Mouse (Mus musculus) bone marrow, adult 2 months (tissue): ENCODE results near the gene Extl1. TPM values are rescaled to one million over a fixed set of nuclear protein-coding genes. Genes with fewer than 3 reads are reported as not detected.

Experiments used
- H3K27ac ChIP-seq: fragments of 200-500 bp; 2 replicates; pipeline ENCODE4 v1.5.1; 2012; ENCODE audit warnings: low read depth, mild to moderate bottlenecking, control low read depth, inconsistent platforms, low read length; ENCODE audit not compliant: control insufficient read depth, poor library complexity, insufficient read depth
- H3K4me1 ChIP-seq: fragments of 200-500 bp; 2 replicates; pipeline ENCODE4 v1.6.1; 2011; ENCODE audit warnings: low read length; ENCODE audit not compliant: control insufficient read depth, insufficient read depth
- H3K4me3 ChIP-seq: fragments of 200-500 bp; replicated peaks from 2 replicates; pipeline ENCODE3; 2011; ENCODE audit warnings: mild to moderate bottlenecking, low read depth, low read length, control low read depth; ENCODE audit not compliant: control insufficient read depth
- CTCF ChIP-seq: fragments of 200-500 bp; IDR thresholded peaks from 2 replicates; pipeline ENCODE4 v1.5.1; 2011; ENCODE audit warnings: low read length, control low read depth; ENCODE audit not compliant: control insufficient read depth, insufficient read depth
- POLR2A ChIP-seq: fragments of 200-500 bp; IDR thresholded peaks from 2 replicates; pipeline ENCODE4 v1.6.1; 2011; ENCODE audit warnings: low read depth, mild to moderate bottlenecking, control low read depth, low read length, borderline replicate concordance; ENCODE audit not compliant: control insufficient read depth
- WGBS: fragments of 180-500 bp; shearing (Covaris S2); methylation state at CpG from one replicate; pipeline ENCODE4 v1.1.7; 2018; 5-methylcytosine and 5-hydroxymethylcytosine counted together
- polyA plus RNA-seq: library from polyadenylated mRNA; stranded (reverse); fragments of >200 nt; gene quantifications from 2 replicates; pipeline ENCODE4 v1.2.4, GENCODE M21; 2011; ENCODE audit warnings: low replicate concordance; ENCODE audit not compliant: missing spikeins, insufficient read depth, insufficient read length

The Extl1 gene
- polyA plus RNA-seq, 1 experiment, result 3.3 TPM

DNA sequence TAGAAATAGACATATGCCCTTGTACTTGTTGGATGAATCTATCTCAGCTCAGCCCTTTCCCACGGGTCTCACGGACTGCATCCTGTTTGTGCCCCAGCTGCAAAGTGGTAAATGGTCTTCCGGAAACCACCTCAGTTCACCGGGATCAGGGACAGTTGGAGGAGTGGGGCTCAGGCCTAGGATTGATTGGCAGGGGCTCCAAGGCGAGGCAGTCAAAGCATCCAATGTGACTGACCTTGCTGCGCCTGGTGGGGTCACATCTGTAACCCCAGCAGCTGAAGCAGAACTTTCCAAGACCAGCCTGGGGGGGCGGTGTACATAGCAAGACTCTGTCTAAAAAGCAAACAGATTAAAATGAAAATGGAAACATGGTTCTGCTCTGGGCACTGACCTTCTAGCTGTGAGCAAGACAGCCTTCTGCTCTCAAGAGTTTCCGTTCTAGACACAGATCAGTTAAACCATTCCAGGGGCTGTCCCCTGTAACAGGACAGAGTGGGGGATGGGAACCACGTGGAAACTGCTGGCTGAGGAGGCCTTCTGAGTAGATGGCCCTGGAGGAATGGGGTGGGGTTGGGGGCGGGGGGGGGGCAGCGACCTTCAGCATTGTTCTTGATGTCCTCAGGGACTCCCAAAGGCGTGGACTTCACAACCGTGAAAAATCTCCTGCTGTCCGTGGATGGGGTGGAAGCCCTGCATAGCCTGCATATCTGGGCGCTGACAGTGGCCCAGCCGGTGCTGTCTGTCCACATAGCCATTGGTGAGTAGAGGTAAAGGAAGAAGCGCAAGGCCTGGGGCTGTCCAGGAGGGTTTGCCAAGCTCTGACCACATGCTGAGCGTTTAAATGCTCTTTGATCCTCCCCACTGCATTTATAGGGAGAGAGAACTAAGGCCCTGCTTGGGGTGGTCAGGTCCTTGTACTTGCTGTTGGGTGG lies 32.1 kb downstream of the Extl1 start:
- Histone ChIP-seq H3K4me3 (no peak overlapping the region), H3K27ac (no peak overlapping the region), H3K4me1 (no peaks in the 10 kb centered on the region)
- TF ChIP-seq POLR2A, result no peak
- TF ChIP-seq CTCF, result no peak
- 60% methylated on average over 18 of the region's 18 CpGs for WGBS

DNA sequence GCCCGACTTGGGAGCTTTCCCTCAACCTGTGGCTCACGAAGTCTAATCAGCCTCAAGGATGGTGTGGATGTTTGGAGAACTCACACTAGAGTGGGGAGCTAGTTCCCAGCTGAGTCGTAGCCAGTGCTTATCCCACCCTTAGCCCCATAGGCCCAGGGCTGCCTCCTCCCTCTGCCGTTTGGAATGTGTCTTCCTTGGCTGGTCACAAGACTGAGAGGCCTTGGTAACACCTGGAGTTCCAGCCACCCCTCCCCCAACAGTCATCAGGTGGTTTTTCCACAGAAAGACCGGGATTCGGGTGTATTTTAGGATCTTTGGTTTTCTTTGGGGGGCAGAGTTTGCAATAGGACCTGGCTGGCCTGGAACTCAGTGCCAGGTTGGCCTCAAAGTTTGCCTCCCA lies 33.0 kb downstream of the Extl1 start:
- no peak for TF ChIP-seq POLR2A
- no peaks in the 10 kb centered on the region for H3K4me1 ChIP-seq
- WGBS, result 78% methylated on average over 6 of the region's 6 CpGs
- H3K4me3 ChIP-seq, result no peak overlapping the region
- H3K27ac ChIP-seq, result no peak overlapping the region

DNA sequence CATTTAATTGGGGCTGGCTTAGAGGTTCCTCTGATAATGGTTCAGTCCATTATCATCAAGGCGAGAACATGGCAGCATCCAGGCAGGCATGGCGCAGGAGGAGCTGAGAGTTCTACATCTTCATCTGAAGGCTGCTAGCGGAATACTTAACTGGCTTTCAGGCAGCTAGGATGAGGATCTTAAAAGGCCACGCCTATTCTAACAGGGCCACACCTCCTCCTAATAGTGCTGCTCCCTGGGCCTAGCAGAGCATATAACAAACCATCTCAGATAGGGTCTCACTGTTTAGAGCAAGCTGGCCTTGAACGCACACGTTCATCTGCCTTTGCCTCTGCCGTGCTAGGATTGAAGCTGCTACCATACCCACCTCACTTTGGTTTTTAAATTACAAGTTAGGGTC lies 33.8 kb downstream of the Extl1 start:
- Histone ChIP-seq H3K27ac (no peak overlapping the region), H3K4me1 (no peaks in the 10 kb centered on the region), H3K4me3 (no peak overlapping the region)
- TF ChIP-seq POLR2A (no peak), CTCF (no peak)
- 82% methylated on average over 7 of the region's 7 CpGs for WGBS

DNA sequence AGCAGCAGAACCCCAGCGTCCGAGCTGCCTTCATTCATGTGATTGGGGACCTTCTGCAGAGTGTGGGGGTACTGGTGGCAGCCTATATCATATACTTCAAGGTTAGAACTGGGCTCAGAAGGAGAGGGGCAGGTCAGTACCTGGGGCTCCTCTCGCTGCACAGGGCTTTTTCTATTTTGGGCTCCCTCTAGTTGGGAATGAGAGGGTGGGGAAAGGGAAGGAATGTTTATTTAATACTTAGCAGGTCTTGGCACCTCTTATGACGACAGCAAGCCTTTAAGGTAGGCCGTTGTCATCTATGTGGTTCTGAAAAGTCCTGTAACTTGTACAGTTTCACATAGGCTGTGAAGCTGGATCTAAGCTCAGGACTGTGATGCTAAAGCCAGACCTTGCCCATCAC lies 35.1 kb downstream of the Extl1 start:
- TF ChIP-seq POLR2A (no peak), CTCF (no peak)
- 79% methylated on average over 5 of the region's 5 CpGs for WGBS

DNA sequence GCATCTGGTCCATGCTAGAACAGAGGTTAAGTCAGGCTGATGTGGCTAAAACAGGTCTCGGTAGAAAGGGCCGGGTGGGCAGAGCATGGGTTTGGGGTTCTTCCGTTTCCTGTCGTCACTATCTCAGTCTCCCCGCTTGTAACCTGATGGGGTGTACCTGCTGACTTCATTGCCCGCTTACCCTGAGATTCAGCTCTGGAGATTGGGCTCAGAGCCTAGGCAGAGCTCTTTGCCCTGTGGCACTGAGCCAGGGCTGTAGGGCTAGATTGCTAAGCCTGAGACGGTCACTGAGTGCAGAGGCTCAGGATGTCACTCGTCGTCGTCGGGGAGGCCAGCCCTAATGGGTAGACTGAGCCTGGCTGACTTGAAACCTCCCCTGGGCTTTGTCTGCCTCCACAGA lies 35.6 kb downstream of the Extl1 start:
- TF ChIP-seq CTCF, result no peak
- no peak for TF ChIP-seq POLR2A

More for the DNA sequence above, 35.1 kb downstream of the Extl1 start:
- Histone ChIP-seq H3K4me3 (no peak overlapping the region), H3K4me1 (no peaks in the 10 kb centered on the region), H3K27ac (no peak overlapping the region)

DNA sequence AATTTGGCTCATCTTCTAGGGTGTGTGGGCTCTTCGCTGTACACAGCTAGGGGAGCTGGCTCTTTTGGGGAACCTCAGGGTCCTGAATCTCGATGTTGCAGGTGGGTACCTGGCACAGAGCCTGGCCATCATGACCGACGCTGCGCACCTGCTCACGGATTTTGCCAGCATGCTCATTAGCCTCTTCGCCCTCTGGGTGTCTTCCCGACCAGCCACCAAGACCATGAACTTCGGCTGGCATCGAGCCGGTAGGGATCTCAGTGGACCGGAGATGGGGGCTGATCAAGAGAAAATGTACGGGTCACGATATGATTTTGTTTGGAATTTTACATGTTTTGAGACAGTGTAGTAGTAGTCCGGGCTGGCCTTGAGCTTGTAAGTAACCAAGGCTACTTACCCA lies 37.8 kb downstream of the Extl1 start:
- Histone ChIP-seq H3K4me1 (no peaks in the 10 kb centered on the region), H3K4me3 (no peak overlapping the region), H3K27ac (no peak overlapping the region)
- 86% methylated on average over 15 of the region's 15 CpGs for WGBS
- TF ChIP-seq CTCF, result no peak
- no peak for TF ChIP-seq POLR2A

More for the DNA sequence above, 35.6 kb downstream of the Extl1 start:
- no peak overlapping the region for H3K4me3 ChIP-seq
- no peaks in the 10 kb centered on the region for H3K4me1 ChIP-seq
- H3K27ac ChIP-seq, result no peak overlapping the region
- 78% methylated on average over 11 of the region's 11 CpGs for WGBS

DNA sequence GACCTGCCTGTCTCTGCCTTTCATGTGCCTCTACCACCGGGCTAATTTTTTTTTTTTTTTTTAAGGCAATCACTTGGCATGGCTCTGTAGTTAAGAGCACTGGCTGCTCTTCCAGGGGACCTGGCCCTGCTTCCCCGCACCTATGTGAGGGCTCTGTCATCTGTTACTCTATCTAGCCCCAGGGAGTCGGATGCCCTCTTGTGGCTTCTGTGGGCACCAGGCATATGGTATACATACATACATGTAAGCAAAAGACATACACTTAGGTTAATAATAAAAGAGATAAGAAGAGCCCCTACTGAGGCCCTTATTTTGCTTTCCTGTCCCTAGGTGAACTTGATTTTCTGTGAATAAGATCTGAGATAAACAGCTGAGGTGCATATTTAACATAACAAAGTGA lies 39.0 kb downstream of the Extl1 start:
- TF ChIP-seq CTCF, result no peak
- TF ChIP-seq POLR2A, result no peak
- Histone ChIP-seq H3K4me1 (no peaks in the 10 kb centered on the region), H3K4me3 (no peak overlapping the region), H3K27ac (no peak overlapping the region)
- 51% methylated on average over 3 of the region's 3 CpGs for WGBS

DNA sequence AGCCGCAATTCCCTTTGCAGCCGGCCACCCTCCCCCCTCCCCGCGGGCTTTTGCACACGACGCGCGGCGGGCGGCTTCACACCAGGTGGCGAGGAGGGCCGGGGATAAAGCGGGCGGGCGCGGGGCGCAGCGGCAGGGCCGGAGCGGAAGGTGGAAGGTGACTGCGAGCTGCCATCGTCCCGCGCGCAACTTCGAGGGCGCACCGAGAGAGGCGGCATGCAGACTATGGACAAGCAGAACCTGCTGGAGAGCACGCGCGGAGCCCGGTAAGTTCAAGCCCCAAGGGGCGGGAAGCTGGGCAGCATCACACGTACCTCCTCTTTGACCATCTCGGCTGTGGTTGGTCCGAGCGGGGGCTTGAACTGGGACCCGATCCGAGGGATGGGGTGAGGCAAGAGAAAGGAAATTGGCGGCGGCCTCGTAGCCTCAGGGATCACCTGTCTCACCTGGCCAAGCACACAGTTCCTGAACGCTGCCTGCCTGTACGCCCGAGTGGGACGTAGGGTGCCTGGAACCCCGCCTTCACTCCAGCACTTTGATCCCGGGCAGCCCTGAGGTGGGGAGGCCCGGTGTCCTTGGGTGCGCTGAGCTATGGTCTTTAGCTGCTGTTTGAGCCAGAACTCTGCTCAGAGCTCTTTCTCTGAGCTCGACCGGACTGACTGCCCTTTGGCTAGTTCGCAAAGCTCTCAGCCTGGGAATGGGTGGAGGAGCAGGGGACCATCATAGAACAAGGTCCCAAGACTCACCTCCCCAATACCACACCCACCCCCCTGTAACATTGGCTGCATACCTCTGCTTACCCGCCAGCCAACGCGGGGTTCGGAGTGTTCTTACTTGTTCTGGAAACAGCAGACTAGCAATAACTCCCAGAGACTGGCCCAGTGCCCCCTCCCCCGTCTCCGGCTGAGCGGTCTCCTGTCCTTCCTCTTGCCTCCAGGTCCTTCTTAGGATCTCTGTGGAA lies 40.3 kb downstream of the Extl1 start, which contains the start of gene Slc30a2:
Gene Slc30a2, plus strand, starts transcription at position 111 of the 961 bp plus-strand sequence.
- Histone ChIP-seq H3K4me1 (no peaks in the 10 kb centered on the region), H3K27ac (no peak within 1 kb of the TSS), H3K4me3 (no peak within 1 kb of the TSS)
- 8% methylated on average over 61 of the region's 61 CpGs for WGBS
- no peak for TF ChIP-seq CTCF
- TF ChIP-seq POLR2A, result no peak
